Mouse (Mus musculus) hindbrain, embryonic 11.5 days (tissue): ENCODE results near the gene Prpf39. TPM values are rescaled to one million over a fixed set of nuclear protein-coding genes. Genes with fewer than 3 reads are reported as not detected.

Source experiments
- ATAC-seq: fragments of 200-750 bp; cut with Nextera tagmentation; 2 replicates; pipeline ENCODE4 v1.8.0; 2017; ENCODE audit warnings: mild to moderate bottlenecking, moderate TSS enrichment, moderate library complexity; ENCODE audit not compliant: low FRiP score
- DNase-seq: peaks from one replicate; pipeline ENCODE4 v3.0.0-alpha.2; 2015; ENCODE audit warnings: low spot score
- H3K27ac ChIP-seq: fragments of 300-500 bp; sonication (generic); 2 replicates; pipeline ENCODE4 v1.5.1; 2014; ENCODE audit warnings: mild to moderate bottlenecking, low read depth, low read length
- H3K27me3 ChIP-seq: fragments of 300-500 bp; sonication (generic); 2 replicates; pipeline ENCODE4 v1.6.1; 2014; ENCODE audit warnings: mild to moderate bottlenecking, low read length, moderate library complexity, mixed read lengths; ENCODE audit not compliant: control insufficient read depth, insufficient read depth
- H3K36me3 ChIP-seq: fragments of 300-500 bp; sonication (generic); 2 replicates; pipeline ENCODE4 v1.6.1; 2014; ENCODE audit warnings: mild to moderate bottlenecking, low read length, moderate library complexity, mixed read lengths; ENCODE audit not compliant: control insufficient read depth, insufficient read depth
- H3K4me1 ChIP-seq: fragments of 300-500 bp; sonication (generic); replicated peaks from 2 replicates; pipeline ENCODE4 v1.6.1; 2014; ENCODE audit warnings: low read length, mixed read lengths; ENCODE audit not compliant: control insufficient read depth, insufficient read depth
- H3K4me2 ChIP-seq: fragments of 300-500 bp; sonication (generic); replicated peaks from 2 replicates; pipeline ENCODE4 v1.6.1; 2014; ENCODE audit warnings: mild to moderate bottlenecking, low read depth, low read length
- H3K4me3 ChIP-seq: fragments of 300-500 bp; sonication (generic); 2 replicates; pipeline ENCODE4 v1.5.1; 2014; ENCODE audit warnings: low read depth, low read length
- H3K9ac ChIP-seq: fragments of 300-500 bp; sonication (generic); 2 replicates; pipeline ENCODE4 v1.6.1; 2014; ENCODE audit warnings: low read depth, low read length
- H3K9me3 ChIP-seq: fragments of 300-500 bp; sonication (generic); 2 replicates; pipeline ENCODE4 v1.6.1; 2016; ENCODE audit warnings: low read length; ENCODE audit not compliant: control insufficient read depth
- WGBS: fragments of 180-500 bp; shearing (Covaris S2); extraction: QIAGEN DNeasy Blood & Tissue Kit; methylation state at CpG from one replicate; pipeline ENCODE4 v1.1.7; 2014; 5-methylcytosine and 5-hydroxymethylcytosine counted together
- polyA plus RNA-seq: library from polyadenylated mRNA; unstranded; fragments of >200 nt; fragmentation: Nextera tagmentation; extraction: Ambion mirVana; gene quantifications from 2 replicates; pipeline ENCODE4 v1.2.1, GENCODE M21; 2014

Gene Prpf39
- polyA plus RNA-seq, 1 experiment from 2014 or later: 64.9 TPM

DNA sequence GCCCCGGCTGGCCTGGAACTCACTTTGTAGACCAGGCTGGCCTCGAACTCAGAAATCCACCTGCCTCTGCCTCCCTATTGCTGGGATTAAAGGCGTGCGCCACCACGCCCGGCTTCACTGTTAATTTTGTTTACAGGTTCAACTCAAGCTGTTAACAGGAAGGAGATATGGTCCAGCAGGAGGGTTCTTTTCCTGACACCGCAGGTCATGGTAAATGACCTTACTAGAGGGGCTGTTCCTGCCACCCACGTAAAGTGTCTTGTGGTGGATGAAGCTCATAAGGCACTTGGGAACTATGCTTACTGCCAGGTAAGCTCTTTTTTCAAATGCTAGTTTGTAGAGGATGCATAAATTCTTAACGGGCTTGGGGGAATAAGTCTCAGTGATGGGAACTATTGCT is 40.8 kb downstream of the Prpf39 start:
- WGBS: 86% methylated on average over 9 of the region's 9 CpGs
- no peak for DNase-seq
- ATAC-seq: no peak
- Histone ChIP-seq H3K4me1 (peaks cover 6% of the 10 kb centered on the region; the same call in 1 of the 2 replicates), H3K4me2 (no peak overlapping the region; the same call in 1 of the 2 replicates), H3K27ac (no peak overlapping the region), H3K27me3 (no peaks in the 10 kb centered on the region), H3K9ac (no peak overlapping the region), H3K4me3 (peak overlapping the region; percentile 82), H3K9me3 (no peaks in the 10 kb centered on the region), H3K36me3 (no peaks in the 10 kb centered on the region)

DNA sequence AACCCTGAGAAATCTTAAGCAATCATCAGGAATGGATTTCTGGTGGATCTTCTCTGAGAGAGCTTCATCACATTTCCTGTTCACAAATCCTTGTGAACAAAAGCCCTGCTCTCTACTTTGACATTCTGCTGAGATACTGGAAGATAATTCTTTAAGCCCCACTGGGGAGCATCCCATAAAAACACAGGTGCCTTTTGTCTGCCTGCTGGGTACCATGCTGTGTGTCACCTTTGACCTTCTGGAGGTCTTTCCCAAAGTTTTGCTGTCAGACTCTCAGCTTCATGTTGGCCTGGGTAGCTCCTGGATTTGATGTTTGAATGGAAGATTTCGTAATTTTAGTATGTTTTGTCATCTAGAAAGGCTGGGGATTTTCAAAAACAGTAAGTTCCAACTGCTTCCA is 72.6 kb downstream of the Prpf39 start:
- no peak for DNase-seq
- Histone ChIP-seq H3K9me3 (no peaks in the 10 kb centered on the region), H3K36me3 (no peaks in the 10 kb centered on the region), H3K27me3 (no peaks in the 10 kb centered on the region), H3K27ac (no peak overlapping the region), H3K4me1 (no peaks in the 10 kb centered on the region), H3K9ac (no peak overlapping the region), H3K4me3 (no peak overlapping the region), H3K4me2 (no peak overlapping the region)
- no peak for ATAC-seq
- WGBS: 80% methylated on average over 1 of the region's 1 CpGs

DNA sequence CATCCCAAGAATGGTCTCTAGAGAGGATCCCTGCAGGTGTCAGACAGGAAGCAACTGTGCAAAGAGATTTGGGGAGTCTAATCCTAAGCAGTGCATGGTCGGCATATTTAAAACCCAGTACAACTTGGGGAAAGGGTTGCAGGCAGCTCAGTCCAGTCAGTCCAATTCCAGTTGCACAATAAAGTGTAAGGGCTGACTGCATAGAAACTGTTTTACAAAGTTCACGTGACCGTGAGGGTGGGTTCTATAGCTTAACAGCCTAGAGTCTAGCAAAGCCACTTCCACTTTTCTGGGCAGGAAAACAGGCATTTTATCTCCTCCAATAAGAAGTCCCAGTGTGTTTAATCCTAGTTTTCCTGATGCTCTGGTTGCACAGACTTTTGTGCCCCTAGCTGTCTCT is 75.4 kb downstream of the Prpf39 start:
- Histone ChIP-seq H3K4me1 (no peaks in the 10 kb centered on the region), H3K36me3 (no peaks in the 10 kb centered on the region), H3K9me3 (no peaks in the 10 kb centered on the region), H3K27ac (no peak overlapping the region), H3K9ac (no peak overlapping the region), H3K4me3 (no peak overlapping the region), H3K4me2 (no peak overlapping the region), H3K27me3 (no peaks in the 10 kb centered on the region)
- no peak for ATAC-seq
- no peak for DNase-seq
- 88% methylated on average over 3 of the region's 3 CpGs for WGBS

DNA sequence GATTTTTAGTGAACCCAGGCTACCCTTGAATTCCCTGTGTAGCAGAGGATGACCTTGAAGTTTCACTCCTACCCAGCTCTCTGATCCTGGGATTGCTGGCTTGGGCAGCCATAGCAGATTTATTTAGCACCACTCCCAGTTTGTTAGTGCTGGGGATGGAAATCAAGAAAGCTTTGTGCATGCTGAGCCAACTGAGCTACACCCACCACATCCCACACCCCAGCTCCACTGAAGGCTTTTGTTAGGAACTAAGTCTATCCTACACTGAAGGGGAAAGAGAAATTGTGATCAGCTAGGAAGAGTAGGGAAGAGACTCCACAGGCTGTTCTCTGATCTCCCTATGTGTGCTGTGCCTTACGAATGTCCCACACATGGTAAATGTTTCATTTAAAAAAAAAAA is 76.7 kb downstream of the Prpf39 start:
- no peak for DNase-seq
- Histone ChIP-seq H3K9ac (no peak overlapping the region), H3K4me1 (no peaks in the 10 kb centered on the region), H3K4me3 (no peak overlapping the region), H3K36me3 (peaks cover 2% of the 10 kb centered on the region; the same call in 1 of the 2 replicates), H3K27ac (no peak overlapping the region), H3K27me3 (no peaks in the 10 kb centered on the region), H3K9me3 (no peaks in the 10 kb centered on the region), H3K4me2 (no peak overlapping the region)
- no peak for ATAC-seq
- 90% methylated on average over 1 of the region's 1 CpGs for WGBS

Other genes with a start within 250 kb of the Prpf39 start
- gene Gm527, start 118.4 kb upstream of the Prpf39 start, polyA plus RNA-seq: 2.2 and 3.1 TPM in 2 replicates
- gene Klhl28, start 70.8 kb upstream of the Prpf39 start, polyA plus RNA-seq: 22.4 and 24.9 TPM in 2 replicates
- 27.0 and 31.8 TPM in 2 replicates for gene Togaram1, start 70.5 kb upstream of the Prpf39 start, polyA plus RNA-seq
- gene Fkbp3, start 37.7 kb downstream of the Prpf39 start, polyA plus RNA-seq: 706 TPM in 2 replicates
- gene Fancm, start 39.3 kb downstream of the Prpf39 start, polyA plus RNA-seq: 10.5 and 13.1 TPM in 2 replicates
- gene Mis18bp1, start 136.3 kb downstream of the Prpf39 start, polyA plus RNA-seq: 67.9 and 74.9 TPM in 2 replicates
- not detected in 2 replicates for gene Wdr20rt, start 189.2 kb downstream of the Prpf39 start, polyA plus RNA-seq